8 mouse cellular contexts compared by ENCODE assay signal in the genomic region with DNA sequence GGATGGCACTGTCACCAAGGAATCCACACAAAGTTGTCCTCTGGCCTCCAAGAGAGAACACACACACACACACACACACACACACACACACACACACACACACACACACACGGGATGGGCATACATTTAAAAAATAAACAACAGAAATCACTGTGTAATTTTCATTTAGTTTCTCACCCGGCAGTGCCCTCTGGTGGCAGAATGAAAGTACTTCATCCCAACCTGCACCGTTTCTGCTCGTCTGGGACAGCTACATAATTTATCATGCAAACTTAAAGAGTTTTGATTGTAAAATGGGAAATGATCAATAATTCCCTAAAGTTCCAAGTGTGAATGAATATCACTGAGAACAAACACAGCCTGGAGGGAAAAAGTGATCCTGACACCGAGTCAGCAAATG.
A peak's percentile ranks its signal among the peaks of the same experiment; 100 is the strongest.
DNase-seq lines count a peak whose midpoint lies in the region; ATAC-seq and TF ChIP-seq lines count a peak whose summit lies in the region.

No protein-coding gene starts in this region.

- H3K4me3 ChIP-seq in liver, adult 2 months (ENCODE audit: insufficient read depth, low read depth, low read length) = no peak overlapping the region
- no peak overlapping the region for H3K4me3 ChIP-seq in liver, embryonic 12.5 days
- H3K4me3 ChIP-seq in lung, postnatal 0 days (ENCODE audit: low read depth, low read length) = no peak overlapping the region

- no peak overlapping the region for H3K4me2 ChIP-seq in liver, embryonic 12.5 days
- no peak overlapping the region for H3K4me2 ChIP-seq in lung, postnatal 0 days (replicated peaks; ENCODE audit: low read depth, low read length)

- peak; percentile 51 for DNase-seq in embryo, embryonic 10 days (ENCODE audit: low spot score)
- DNase-seq in embryo, embryonic 9.5 days (ENCODE audit: extremely low spot score) = no peak
- DNase-seq in liver, adult 2 months (ENCODE audit: extremely low read depth, low read depth, low spot score) = no peak
- DNase-seq in adrenal gland, postnatal 25 days = peak; percentile 24
- peak; percentile 56 for DNase-seq in lung, postnatal 0 days (ENCODE audit: low spot score)
- DNase-seq in testis, postnatal 10 days (ENCODE audit: low spot score) = peak; percentile 75

- H3K27ac ChIP-seq in liver, adult 2 months (replicated peaks; ENCODE audit: insufficient read depth, low read depth, low read length) = no peak overlapping the region
- H3K27ac ChIP-seq in liver, embryonic 12.5 days = no peak overlapping the region
- H3K27ac ChIP-seq in lung, postnatal 0 days (ENCODE audit: low read length) = no peak overlapping the region

- no peaks in the 10 kb centered on the region for H3K79me2 ChIP-seq in liver, adult 2 months (ENCODE audit: control insufficient read depth, insufficient read depth, low read length)

- TF ChIP-seq EP300 in lung, postnatal 0 days (IDR thresholded peaks at IDR 0.05) = no peak

- TF ChIP-seq POLR2A in liver, adult 2 months (IDR thresholded peaks at IDR 0.05; ENCODE audit: extremely low read depth, insufficient read depth, low read length) = no peak

- H3K9ac ChIP-seq in liver, adult 2 months (ENCODE audit: low read depth, low read length) = no peak overlapping the region
- no peak overlapping the region for H3K9ac ChIP-seq in liver, embryonic 12.5 days
- no peak overlapping the region for H3K9ac ChIP-seq in lung, postnatal 0 days (replicated peaks; ENCODE audit: low read depth)

- ATAC-seq in liver, embryonic 12.5 days = no peak
- 0 out of 2 replicates have a peak, but pooled peaks have one; percentile 28 for ATAC-seq in granulocyte monocyte progenitor cell, adult 5-6 weeks (replicated peaks; ENCODE audit: poor library complexity, severe bottlenecking)
- ATAC-seq in lung, postnatal 0 days = no peak

- 9% methylated on average over 5 of the region's 5 CpGs for WGBS in liver, adult 2 months
- WGBS in liver, embryonic 12.5 days (ENCODE audit: insufficient replicate concordance) = 9% methylated on average over 5 of the region's 5 CpGs
- 7% methylated on average over 5 of the region's 5 CpGs for WGBS in lung, postnatal 0 days

- no peaks in the 10 kb centered on the region for H3K9me3 ChIP-seq in liver, embryonic 12.5 days (replicated peaks)
- no peaks in the 10 kb centered on the region for H3K9me3 ChIP-seq in lung, postnatal 0 days (ENCODE audit: low read length)

- H3K4me1 ChIP-seq in liver, adult 2 months (ENCODE audit: control insufficient read depth, insufficient read depth, low read length) = no peaks in the 10 kb centered on the region
- no peaks in the 10 kb centered on the region for H3K4me1 ChIP-seq in liver, embryonic 12.5 days
- H3K4me1 ChIP-seq in lung, postnatal 0 days (ENCODE audit: insufficient read depth, low read depth, low read length) = no peaks in the 10 kb centered on the region

- H3K27me3 ChIP-seq in liver, adult 2 months (ENCODE audit: control insufficient read depth, insufficient read depth, low read length) = no peaks in the 10 kb centered on the region
- no peaks in the 10 kb centered on the region for H3K27me3 ChIP-seq in liver, embryonic 12.5 days (replicated peaks)
- no peaks in the 10 kb centered on the region for H3K27me3 ChIP-seq in lung, postnatal 0 days (replicated peaks; ENCODE audit: insufficient read depth, low read length)

- TF ChIP-seq CTCF in liver, adult 2 months (IDR thresholded peaks at IDR 0.05; ENCODE audit: low read depth, low read length) = peak; percentile 62; the same call in 1 of the 2 replicates
- peak; percentile 82 for TF ChIP-seq CTCF in lung, postnatal 0 days (IDR thresholded peaks at IDR 0.05)

- H3K36me3 ChIP-seq in liver, adult 2 months (ENCODE audit: control insufficient read depth, insufficient read depth, low read length) = no peaks in the 10 kb centered on the region
- H3K36me3 ChIP-seq in liver, embryonic 12.5 days = no peaks in the 10 kb centered on the region
- H3K36me3 ChIP-seq in lung, postnatal 0 days (ENCODE audit: insufficient read depth, low read length) = no peaks in the 10 kb centered on the region

Comparison
In these comparisons a context has a peak if more than half of its experiments do, and no peak if none do; other contexts are left out.
1. DNase-seq: peak in embryo, embryonic 10 days (single experiment), adrenal gland, postnatal 25 days (single experiment), lung, postnatal 0 days (single experiment) and testis, postnatal 10 days (single experiment); none in embryo, embryonic 9.5 days (single experiment) and liver, adult 2 months (single experiment).